Mouse (Mus musculus) embryonic facial prominence, embryonic 10.5 days (tissue): ENCODE results near the gene Olfr1392. TPM values are rescaled to one million over a fixed set of nuclear protein-coding genes. Genes with fewer than 3 reads are reported as not detected.
"Not testable (repeated sequence)": the region's sequence is repeated elsewhere in the genome, so short reads cannot be mapped to it uniquely, and the experiment has no call there.

Source experiments
- DNase-seq: peaks from one replicate; pipeline ENCODE4 v3.0.0-alpha.2; 2017; ENCODE audit warnings: low spot score
- H3K27ac ChIP-seq: fragments of 300-500 bp; sonication (generic); replicated peaks from 2 replicates; pipeline ENCODE4 v1.5.1; 2016; ENCODE audit warnings: mild to moderate bottlenecking
- H3K27me3 ChIP-seq: fragments of 300-500 bp; sonication (generic); replicated peaks from 2 replicates; pipeline ENCODE4 v1.6.1; 2016; ENCODE audit warnings: low read depth, mild to moderate bottlenecking; ENCODE audit not compliant: poor library complexity, severe bottlenecking
- H3K36me3 ChIP-seq: fragments of 300-500 bp; sonication (generic); replicated peaks from 2 replicates; pipeline ENCODE4 v1.6.1; 2016; ENCODE audit warnings: mild to moderate bottlenecking, moderate library complexity
- H3K4me1 ChIP-seq: fragments of 300-500 bp; sonication (generic); 2 replicates; pipeline ENCODE4 v1.6.1; 2016
- H3K4me3 ChIP-seq: fragments of 300-500 bp; sonication (generic); 2 replicates; pipeline ENCODE4 v1.5.1; 2016; ENCODE audit warnings: mild to moderate bottlenecking, moderate library complexity
- H3K9me3 ChIP-seq: fragments of 300-500 bp; sonication (generic); 2 replicates; pipeline ENCODE4 v1.6.1; 2016; ENCODE audit warnings: mild to moderate bottlenecking
- WGBS: fragments of 180-500 bp; shearing (Covaris S2); methylation state at CpG from one replicate; pipeline ENCODE4 v1.1.7; 2016; 5-methylcytosine and 5-hydroxymethylcytosine counted together
- polyA plus RNA-seq: library from polyadenylated mRNA; unstranded; fragments of >200 nt; fragmentation: Nextera tagmentation; extraction: Ambion mirVana; gene quantifications from 2 replicates; pipeline ENCODE4 v1.2.1, GENCODE M21; 2016

Gene Olfr1392
- polyA plus RNA-seq, 1 experiment from 2014 or later: 0.06 TPM

- no peaks in the 10 kb centered on the region for H3K9me3 ChIP-seq
- no peak overlapping the region for H3K27ac ChIP-seq
- H3K4me3 ChIP-seq: no peak overlapping the region
- H3K27me3 ChIP-seq: no peaks in the 10 kb centered on the region
- 29% methylated on average over 7 of the region's 7 CpGs for WGBS
- peak; percentile 54 for DNase-seq
- no peaks in the 10 kb centered on the region for H3K4me1 ChIP-seq
- no peaks in the 10 kb centered on the region for H3K36me3 ChIP-seq
These were observed 13.7 kb upstream of the Olfr1392 start for GRCm38 (mm10) chr11:49271334-49271733.

GRCm38 (mm10) chr11:49273834-49274519 lies 11.1 kb upstream of the Olfr1392 start:
- 80% methylated on average over 11 of the region's 11 CpGs for WGBS
- no peak for DNase-seq
- no peaks in the 10 kb centered on the region for H3K27me3 ChIP-seq
- H3K27ac ChIP-seq: no peak overlapping the region
- H3K9me3 ChIP-seq: no peaks in the 10 kb centered on the region
- no peaks in the 10 kb centered on the region for H3K4me1 ChIP-seq
- H3K36me3 ChIP-seq: no peaks in the 10 kb centered on the region
- no peak overlapping the region for H3K4me3 ChIP-seq

DNA sequence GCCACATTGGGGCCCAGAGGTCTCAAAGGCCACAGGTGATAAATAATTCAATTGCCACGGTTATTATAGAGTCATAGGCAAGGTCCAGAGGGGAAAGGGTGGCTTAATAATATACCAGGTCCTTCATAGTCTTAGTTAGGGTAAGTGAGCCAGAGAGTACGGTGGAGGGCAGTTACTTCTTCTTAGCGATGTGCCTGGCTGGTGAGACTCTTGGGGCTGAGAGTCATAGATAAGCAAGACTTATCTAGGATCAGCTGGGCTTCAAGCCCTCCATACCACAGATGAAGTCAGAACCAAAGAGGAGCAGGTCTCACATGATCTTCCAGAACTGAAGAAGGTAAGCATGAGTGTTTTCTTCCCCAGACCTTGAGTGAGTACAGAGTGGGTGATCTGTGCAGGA lies 6.9 kb upstream of the Olfr1392 start, which contains the start of gene Olfr1393:
Olfr1393 (plus strand) TSS at position 83 of the 400 bp plus-strand sequence.
- Histone ChIP-seq H3K4me1 (no peaks in the 10 kb centered on the region), H3K36me3 (no peaks in the 10 kb centered on the region), H3K4me3 (no peak within 1 kb of the TSS), H3K27ac (no peak within 1 kb of the TSS), H3K9me3 (no peaks in the 10 kb centered on the region), H3K27me3 (no peaks in the 10 kb centered on the region)
- no peak for DNase-seq
- WGBS: 81% methylated on average over 3 of the region's 3 CpGs

- Histone ChIP-seq H3K36me3 (no peaks in the 10 kb centered on the region), H3K4me3 (no peak overlapping the region), H3K27ac (no peak overlapping the region), H3K27me3 (no peaks in the 10 kb centered on the region), H3K9me3 (no peaks in the 10 kb centered on the region), H3K4me1 (no peaks in the 10 kb centered on the region)
- WGBS: 76% methylated on average over 2 of the region's 2 CpGs
- DNase-seq: no peak
These were observed 2.2 kb downstream of the Olfr1392 start for GRCm38 (mm10) chr11:49287251-49287650.

- no peaks in the 10 kb centered on the region for H3K4me1 ChIP-seq
- H3K27ac ChIP-seq: no peak overlapping the region
- H3K36me3 ChIP-seq: no peaks in the 10 kb centered on the region
- no peak for DNase-seq
- H3K27me3 ChIP-seq: no peaks in the 10 kb centered on the region
- WGBS: 84% methylated on average over 3 of the region's 3 CpGs
- no peaks in the 10 kb centered on the region for H3K9me3 ChIP-seq
- no peak overlapping the region for H3K4me3 ChIP-seq
These were observed 7.7 kb downstream of the Olfr1392 start for GRCm38 (mm10) chr11:49292777-49293176.

DNA sequence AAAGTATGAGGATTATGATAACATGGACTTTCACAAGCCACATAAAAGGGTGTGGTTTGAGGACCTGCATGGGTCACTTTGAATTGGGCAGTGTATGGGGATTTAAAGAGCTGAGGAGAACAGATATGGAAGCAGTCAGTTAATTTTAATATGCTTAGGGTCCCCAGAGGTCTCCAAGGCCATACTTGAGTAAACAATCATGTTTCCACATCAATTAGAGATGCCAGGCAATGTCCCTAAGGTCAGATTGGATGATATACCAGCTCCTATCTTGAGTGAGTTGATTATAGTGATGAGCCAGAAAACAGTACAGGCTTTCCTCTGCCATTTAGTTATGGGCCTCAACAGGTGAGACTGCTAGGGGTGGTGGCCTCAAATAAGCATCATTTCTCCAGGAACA lies 19.4 kb downstream of the Olfr1392 start, which contains the start of gene Olfr10:
Olfr10 (plus strand) TSS at position 301 of the 400 bp plus-strand sequence.
- no peaks in the 10 kb centered on the region for H3K9me3 ChIP-seq
- H3K4me3 ChIP-seq: no peak within 1 kb of the TSS
- H3K27ac ChIP-seq: no peak within 1 kb of the TSS
- no peaks in the 10 kb centered on the region for H3K27me3 ChIP-seq
- no peaks in the 10 kb centered on the region for H3K4me1 ChIP-seq
- no peak for DNase-seq
- H3K36me3 ChIP-seq: no peaks in the 10 kb centered on the region

GRCm38 (mm10) chr11:49308547-49308946 lies 23.5 kb downstream of the Olfr1392 start:
- 87% methylated on average over 5 of the region's 5 CpGs for WGBS
- not testable (repeated sequence) for H3K4me1 ChIP-seq

DNA sequence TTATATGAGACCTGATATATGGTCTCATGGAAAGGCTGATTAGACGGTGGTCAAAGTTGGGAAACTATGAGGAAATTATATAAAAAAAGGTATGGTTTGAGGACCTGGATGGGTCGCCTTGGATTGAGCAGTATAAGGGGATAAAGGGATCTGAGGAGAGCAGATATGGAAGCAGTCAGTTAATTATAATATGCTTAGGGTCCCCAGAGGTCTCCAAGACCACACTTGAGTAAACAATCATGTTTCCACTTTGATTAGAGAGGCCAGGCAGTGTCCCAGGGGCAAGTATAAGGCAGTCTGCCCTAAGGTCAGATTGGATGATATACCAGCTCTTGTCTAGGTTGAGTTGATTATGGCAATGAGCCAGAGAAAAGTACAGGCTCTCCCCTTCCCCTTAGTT lies 37.4 kb downstream of the Olfr1392 start, which contains the start of gene Olfr1391:
Olfr1391 (plus strand) TSS at position 301 of the 400 bp plus-strand sequence.
- 72% methylated on average over 2 of the region's 2 CpGs for WGBS
- Histone ChIP-seq H3K27ac (no peak within 1 kb of the TSS), H3K9me3 (no peaks in the 10 kb centered on the region), H3K4me1 (no peaks in the 10 kb centered on the region), H3K27me3 (no peaks in the 10 kb centered on the region), H3K36me3 (no peaks in the 10 kb centered on the region), H3K4me3 (no peak within 1 kb of the TSS)
- DNase-seq: no peak

More at GRCm38 (mm10) chr11:49308547-49308946, 23.5 kb downstream of the Olfr1392 start:
- H3K4me3 ChIP-seq, H3K27ac ChIP-seq, H3K36me3 ChIP-seq, H3K9me3 ChIP-seq, H3K27me3 ChIP-seq, DNase-seq: not testable (repeated sequence)

DNA sequence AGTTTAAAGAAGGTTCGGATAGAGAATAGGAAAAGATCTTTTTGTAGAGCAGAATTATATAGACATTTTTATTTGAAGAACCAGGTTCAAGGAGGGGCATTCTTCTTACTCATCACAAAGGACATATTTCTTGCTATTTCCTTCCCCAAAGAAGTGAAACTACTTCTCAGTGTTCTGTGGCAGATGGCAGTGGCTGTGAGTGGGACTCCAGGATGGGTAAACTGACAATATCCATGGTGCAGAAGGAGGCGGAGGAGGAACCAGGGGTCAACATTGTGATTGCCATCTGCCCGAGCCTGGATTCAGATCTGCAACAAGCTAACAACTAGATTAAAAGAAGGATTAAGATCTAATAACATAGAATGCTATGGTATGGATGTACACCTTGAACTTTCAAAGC lies 41.6 kb downstream of the Olfr1392 start:
- H3K4me3 ChIP-seq: no peak overlapping the region
- H3K9me3 ChIP-seq: no peaks in the 10 kb centered on the region
- 81% methylated on average over 3 of the region's 3 CpGs for WGBS
- no peaks in the 10 kb centered on the region for H3K27me3 ChIP-seq
- no peak for DNase-seq
- no peaks in the 10 kb centered on the region for H3K4me1 ChIP-seq
- no peaks in the 10 kb centered on the region for H3K36me3 ChIP-seq
- H3K27ac ChIP-seq: no peak overlapping the region

- H3K4me3 ChIP-seq: no peak overlapping the region
- H3K4me1 ChIP-seq: no peaks in the 10 kb centered on the region
- no peaks in the 10 kb centered on the region for H3K9me3 ChIP-seq
- no peaks in the 10 kb centered on the region for H3K27me3 ChIP-seq
- no peak overlapping the region for H3K27ac ChIP-seq
- DNase-seq: no peak
- WGBS: 78% methylated on average over 1 of the region's 1 CpGs
- no peaks in the 10 kb centered on the region for H3K36me3 ChIP-seq
These were observed 44.6 kb downstream of the Olfr1392 start for GRCm38 (mm10) chr11:49329686-49330085.

GRCm38 (mm10) chr11:49334888-49335287 lies 49.8 kb downstream of the Olfr1392 start, which contains the start of gene Olfr1390:
Gene Olfr1390 (plus strand): TSS chr11:49335188.
- Histone ChIP-seq H3K27me3 (no peaks in the 10 kb centered on the region), H3K9me3 (no peaks in the 10 kb centered on the region), H3K4me3 (no peak within 1 kb of the TSS), H3K4me1 (no peaks in the 10 kb centered on the region), H3K36me3 (no peaks in the 10 kb centered on the region), H3K27ac (no peak within 1 kb of the TSS)
- 82% methylated on average over 1 of the region's 1 CpGs for WGBS
- DNase-seq: no peak

DNA sequence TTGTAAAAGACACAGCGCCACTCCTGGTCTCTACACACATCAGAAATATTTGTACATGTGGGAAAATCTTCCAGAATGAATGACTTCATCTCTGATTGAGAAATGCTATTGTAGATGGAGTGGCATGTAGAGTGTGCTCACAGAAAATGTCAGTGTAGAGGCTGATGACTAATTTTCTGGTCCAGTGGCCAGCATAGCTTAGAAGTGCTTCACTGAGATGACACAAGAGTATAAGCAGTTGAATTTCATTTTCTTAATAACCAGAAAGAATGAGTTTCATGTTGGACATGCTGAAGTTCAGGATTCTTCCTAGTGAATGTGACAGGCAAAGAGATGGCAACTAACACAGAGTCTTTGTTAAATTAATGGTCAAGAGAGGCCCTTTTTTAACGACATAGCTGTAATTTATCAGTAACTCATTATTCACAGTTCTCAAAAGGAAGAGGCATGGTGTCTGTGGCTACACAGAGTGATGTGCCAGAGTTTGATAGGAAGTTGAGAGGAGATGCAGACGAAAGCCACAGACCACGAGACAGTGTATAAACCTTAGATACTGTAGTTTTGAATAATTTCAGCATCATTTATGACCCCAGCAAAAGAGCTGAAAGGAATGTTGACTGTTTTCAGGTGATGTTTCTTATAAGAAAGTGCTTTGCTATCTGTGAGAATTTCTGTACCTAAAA lies 52.2 kb downstream of the Olfr1392 start:
- Histone ChIP-seq H3K4me1 (no peaks in the 10 kb centered on the region), H3K36me3 (no peaks in the 10 kb centered on the region), H3K9me3 (peaks cover 3% of the 10 kb centered on the region; the same call in 1 of the 2 replicates), H3K4me3 (no peak overlapping the region), H3K27ac (no peak overlapping the region), H3K27me3 (no peaks in the 10 kb centered on the region)
- no peak for DNase-seq
- WGBS: 77% methylated on average over 4 of the region's 4 CpGs
